Mouse (Mus musculus) cerebellum, postnatal 36 days (tissue): ENCODE measurements around the gene B3galt1.

Source experiments
- DNase-seq, 2 experiments: peaks; one replicate each; pipeline ENCODE4 v3.0.0; 2021 to 2022; ENCODE audit warnings: mixed read lengths in 2 of 2

The B3galt1 gene

DNA sequence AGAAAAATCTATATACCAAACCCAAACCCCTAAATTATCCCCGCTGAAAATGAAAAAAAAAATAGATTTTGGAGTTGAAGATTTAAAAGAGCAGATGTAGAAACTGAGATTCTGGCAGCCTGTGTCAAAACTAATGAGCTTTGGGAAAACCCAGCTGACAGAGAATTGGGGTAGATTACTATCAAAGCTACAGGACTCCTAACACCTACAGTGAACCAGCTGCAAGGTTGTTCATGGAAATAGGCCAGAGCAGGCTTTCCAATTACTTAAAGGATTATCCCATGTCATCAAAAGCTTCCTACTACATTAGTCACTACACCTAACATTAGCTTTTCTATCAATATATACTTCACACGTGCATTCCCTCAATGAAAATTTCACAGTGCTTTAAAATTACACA, 165.1 kb downstream of the B3galt1 start:
- no peak for DNase-seq

DNA sequence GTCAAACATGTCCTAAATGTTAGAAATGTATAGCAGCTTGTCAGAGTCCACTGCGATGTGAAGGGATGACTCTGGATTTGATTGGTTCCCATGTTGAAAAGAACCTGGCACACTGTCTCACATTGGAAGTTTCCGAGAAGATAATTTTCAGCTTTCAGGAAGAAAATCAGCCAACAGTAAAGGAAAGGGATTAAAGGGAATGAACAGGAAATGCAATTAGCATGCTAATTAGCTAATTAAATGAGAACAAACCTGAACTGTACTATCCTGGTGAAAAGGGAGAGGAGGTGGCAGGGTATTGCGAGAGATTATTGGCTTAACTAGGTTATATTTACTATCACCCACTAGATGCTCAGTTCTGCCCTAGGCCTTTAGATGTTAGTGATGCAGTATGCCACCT, 185.9 kb downstream of the B3galt1 start:
- no peak for DNase-seq

DNA sequence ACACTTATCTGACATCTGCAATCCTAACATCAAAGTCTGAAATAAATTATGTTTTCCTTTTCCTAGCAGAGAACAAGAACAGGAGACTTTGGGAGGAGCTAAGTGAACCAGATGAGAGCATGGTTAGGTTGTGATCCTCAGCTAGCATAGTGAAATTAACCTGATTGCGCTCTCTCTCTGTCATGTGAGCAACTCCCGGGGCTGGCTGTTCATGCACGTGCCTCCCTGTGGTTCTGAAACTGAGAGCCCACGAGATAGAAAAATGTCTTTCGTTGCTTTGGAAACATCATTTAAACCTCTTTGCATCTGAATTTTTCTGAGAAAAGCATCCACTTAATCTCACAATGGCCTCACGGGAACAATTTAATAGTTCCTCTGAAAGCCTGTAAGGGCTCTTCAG, 190.8 kb downstream of the B3galt1 start:
- no peak for DNase-seq

DNA sequence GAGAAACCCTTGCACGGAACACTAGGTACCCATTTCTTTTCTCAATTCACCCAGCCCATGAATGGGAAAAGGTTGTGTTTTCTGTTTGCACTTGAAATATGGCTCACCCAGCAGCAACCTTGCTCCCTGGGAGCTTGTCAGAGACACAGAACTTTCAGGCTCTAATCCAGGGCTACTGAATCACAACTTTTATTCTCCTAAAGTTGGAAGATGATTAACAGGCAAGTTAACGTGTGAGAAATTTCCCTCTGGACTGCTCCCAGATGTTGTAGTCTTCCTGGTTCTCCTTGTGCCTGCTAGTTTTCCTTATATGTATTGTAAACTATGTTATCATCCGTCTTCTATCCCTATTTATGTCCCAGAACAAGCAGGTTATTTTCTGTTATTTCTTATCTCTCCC, 221.9 kb downstream of the B3galt1 start:
- no peak for DNase-seq

DNA sequence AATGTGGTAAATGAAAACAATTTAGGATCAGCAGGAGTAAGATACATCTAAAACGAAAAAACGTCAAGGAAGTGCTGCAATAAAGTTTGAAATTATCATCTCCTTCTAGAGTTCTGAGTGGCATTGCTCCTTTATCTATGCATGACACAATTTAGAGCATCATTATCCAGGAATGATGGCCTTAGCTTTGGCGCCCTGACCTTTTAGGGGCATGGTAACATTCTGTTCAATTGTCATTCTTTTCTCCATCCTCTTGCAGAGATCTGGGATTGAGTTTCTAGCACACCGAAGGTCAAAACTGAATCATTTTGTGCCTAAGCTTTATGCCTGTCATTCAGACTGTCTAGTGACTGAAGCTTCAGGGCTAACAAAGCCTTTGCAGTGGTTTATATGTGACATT, 231.9 kb downstream of the B3galt1 start:
- DNase-seq: no peak

DNA sequence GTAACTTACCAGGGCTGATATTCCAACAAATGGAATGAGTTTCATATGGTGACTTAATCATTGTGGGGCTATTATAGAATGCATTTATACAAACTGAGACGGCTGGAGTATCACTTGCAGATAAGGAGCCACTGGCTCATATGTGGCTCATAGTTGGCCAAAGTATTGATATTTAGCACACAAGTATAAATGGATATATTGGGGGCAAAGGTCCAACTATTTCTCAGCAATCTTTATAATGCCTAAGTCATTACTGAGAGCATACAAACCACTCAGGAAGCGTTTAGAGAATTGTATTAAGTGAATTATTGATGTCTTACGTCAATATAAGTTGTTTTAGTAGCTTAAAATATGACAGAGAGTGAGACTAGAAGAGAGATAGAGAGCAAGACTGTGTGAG, 234.3 kb downstream of the B3galt1 start:
- no peak for DNase-seq

DNA sequence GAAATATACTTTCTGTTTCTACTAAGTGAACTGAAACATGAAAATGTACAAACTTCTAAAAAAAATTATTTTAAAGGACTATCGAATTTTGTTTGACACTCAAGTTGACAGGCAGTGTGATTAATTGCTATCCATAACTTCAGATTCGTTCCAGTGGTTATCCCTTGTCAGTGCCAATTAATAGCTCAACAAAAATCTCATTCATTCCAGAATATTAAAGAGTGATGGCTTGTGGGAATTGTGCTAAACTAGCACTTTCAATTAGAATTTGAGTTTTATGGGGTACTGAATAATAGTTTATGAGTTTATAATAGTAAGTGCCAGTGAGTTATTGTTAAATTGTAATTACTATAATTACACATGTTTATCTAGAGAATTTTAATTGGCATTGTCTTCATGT, 250.5 kb downstream of the B3galt1 start:
- DNase-seq: no peak

DNA sequence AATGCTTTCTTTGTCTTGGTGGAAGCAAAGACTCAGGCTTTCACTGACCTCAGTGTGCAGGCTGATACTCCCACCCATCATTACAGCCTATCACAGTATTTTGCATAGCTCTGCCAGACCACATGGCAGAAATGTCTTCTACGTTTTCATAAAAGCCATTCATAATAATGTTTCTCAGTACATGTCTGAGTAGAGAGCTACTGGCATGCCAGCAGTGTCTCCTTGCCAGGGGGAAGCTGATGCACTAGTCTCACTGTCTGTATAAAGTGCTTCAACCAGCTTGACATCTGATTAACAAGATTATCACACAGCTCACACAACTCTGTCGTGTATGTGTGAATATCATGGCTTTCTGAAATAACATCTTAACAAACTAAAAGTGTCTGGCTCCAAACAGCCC, 252.3 kb downstream of the B3galt1 start:
- no peak for DNase-seq

DNA sequence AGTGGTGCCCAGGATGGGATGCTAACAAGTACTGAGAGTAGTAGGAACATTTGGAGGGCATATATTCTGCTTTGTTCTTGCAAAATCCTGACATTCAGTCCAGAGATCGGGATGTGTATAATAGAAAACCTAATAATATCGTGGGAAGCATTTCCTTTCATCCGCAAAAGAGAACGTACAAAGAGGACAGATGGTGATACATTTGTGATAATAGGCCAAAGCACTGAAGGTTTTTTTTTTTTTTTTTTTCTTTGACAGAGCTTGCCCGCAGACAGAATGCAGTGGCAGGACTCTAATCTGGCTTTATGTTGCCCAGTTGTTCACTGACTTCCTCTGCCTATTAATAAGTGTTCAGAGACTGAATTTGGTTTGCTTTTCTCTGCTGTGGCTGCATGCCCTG, 256.7 kb downstream of the B3galt1 start:
- DNase-seq: no peak

DNA sequence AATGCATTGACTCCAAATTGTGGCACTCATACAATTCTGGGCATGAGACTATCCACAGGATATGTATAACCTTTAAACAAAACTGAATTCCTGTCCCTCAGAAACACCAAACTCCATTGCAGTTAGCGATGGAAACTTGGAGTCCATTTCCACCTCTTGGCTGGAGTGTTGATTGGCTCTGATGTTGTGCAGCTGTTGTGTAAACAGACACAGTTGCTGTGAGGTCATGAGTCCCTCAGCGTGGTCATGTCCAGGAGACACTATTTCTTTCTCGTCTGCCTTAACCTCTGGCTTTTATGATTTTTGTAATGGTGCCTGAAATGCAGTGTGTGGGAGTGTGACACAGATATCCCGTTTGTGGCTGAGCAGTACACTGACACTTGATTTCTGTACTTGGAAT, 262.0 kb downstream of the B3galt1 start:
- no peak for DNase-seq

DNA sequence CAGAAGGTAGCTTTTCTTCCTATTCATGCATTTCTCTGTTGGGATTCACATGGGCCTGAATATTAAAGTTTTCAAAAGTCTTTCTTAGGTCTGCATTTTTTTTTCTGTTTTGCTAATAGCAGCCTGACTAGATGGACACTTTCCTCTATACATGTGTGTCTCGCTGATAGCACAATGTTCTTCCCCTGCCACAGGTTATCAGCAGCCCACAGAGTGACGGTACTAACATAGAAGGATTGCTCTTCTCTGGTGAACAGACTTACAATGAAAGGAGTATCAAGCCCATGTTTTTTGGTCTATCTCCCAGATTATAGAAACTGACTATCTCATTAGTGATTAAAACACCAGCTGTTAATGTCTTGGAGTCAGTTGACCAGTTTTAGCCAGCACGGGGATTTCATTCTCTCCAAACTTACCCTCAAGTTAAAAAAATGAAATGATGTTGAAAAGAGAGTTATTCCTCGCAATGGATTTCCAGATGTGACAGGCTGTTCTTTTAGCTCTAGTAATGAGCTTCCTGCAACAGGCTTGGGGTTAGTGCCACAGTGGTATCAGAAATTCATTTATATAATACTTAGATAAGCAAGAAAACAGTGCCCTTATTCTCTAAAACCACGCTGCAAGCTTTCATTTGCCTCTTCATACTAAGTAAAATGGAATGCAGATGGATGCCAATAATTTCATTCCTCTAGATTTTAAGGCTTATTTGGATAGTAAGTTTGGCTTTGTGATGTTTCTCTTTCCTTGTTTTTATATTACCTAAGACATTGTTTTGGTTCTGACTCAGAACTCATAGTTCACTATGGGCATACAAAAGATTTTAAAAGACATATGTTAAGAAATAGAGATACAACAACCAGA, 263.6 kb downstream of the B3galt1 start:
- no peak for DNase-seq

DNA sequence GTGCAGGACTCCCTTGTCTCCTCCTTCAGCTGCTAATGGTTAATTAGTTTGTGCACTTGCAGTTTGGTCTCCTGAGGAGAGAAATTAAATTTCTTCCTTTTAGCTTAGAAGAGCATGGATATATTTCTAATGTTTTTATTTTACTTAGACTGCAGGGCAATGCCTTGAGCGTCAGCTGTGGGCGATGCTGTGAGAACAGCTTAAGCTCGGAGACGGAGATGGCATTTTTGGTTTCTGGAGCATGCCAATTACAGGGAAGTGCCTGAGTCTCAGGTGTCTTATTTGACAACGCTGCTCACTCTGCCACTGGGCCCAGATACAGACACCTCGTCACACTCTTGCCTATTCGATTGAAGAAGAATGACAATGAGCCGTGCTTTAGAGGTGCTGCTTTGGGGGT, 282.1 kb downstream of the B3galt1 start:
- DNase-seq: no peak

DNA sequence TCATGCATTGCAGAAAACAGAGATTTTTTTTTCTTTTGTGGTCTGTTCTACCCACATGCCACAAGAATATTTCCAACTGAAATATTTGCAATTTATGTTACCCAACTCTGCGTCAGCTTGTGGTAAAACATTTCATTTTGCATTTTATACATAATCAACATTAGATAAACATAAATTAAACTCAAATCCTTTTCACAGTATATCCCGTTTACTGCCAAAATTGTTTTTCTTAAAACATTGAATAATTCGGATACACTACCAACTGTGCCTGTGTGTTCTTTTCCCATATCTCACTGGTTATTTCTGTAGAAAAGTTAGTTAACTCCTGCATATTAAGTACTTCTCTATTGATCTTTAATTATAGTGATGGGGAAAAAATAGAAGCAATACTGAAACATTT, 285.1 kb downstream of the B3galt1 start:
- no peak for DNase-seq

DNA sequence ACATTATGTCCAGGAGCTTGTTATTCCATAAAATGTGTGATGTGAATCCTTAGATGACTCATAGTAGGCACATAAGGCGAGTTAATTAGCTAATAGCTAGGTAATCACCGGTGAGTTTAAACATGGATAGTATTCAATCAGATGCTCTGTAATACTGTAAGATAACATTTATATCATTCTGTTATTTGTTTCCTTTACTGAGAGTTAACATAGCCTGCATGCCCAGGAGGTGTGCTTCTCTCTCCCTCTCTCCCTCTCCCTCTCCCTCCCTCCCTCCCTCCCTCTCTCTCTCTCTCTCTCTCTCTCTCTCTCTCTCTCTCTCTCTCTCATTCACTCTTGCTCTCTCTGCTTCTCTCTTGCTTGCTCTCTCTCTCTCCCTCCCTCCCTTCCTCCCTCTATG, 292.7 kb downstream of the B3galt1 start:
- no peak for DNase-seq

DNA sequence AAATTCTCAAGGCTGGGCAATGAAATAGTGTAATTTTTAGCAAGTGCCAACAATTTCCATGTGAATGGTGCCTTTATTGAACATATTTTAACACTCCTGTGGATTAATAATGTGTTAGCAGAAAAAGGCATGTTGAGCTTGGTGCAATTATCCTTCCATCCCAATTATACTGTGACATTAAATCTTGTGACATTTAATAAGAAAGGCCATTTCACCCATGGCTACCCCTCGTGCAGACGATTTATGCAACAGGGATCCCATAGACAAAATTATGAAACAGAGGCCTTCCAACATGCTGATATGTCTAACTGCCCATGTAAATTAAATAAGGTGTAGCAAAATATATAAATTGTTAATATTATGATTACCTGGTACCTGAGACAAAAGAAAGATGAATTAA, 293.3 kb downstream of the B3galt1 start:
- DNase-seq: no peak

DNA sequence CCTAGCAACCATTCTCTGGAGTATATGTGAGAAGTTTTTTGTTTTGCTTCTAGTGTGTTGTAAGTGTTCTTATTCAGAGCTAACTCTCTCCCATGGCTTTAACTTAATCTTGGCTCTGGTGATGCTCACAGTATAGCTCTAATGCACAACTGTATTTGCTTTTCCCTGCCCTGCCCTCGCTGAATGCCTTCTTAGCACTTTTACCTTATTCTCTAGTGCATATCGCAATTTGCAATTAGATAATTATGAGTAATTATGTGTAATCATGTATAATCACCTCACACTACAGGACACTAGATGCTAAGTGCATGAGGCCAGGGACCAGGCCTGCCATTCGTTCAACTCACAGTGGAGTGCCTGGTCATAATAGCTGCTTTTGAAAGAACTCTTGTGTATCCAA, 307.7 kb downstream of the B3galt1 start:
- no peak for DNase-seq

DNA sequence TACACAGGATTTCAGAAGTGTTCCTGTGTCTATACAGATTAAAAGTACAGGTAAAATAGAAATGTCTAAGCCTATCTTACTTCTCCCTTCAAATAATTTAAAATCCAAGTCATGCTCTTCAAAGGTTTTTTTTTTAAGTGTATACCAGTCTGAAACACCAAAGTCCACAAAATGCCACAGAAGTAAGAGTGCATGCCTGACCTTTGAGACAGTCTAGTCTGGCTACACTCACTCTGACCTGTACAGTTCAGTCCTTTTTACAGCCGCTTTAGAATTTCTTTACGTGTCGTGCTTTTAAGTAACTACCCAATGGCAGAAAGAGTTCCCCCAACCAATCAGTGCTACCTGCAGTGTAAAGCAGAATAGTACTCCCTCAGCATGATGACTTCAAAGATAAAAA, 314.2 kb downstream of the B3galt1 start:
- DNase-seq: no peak

DNA sequence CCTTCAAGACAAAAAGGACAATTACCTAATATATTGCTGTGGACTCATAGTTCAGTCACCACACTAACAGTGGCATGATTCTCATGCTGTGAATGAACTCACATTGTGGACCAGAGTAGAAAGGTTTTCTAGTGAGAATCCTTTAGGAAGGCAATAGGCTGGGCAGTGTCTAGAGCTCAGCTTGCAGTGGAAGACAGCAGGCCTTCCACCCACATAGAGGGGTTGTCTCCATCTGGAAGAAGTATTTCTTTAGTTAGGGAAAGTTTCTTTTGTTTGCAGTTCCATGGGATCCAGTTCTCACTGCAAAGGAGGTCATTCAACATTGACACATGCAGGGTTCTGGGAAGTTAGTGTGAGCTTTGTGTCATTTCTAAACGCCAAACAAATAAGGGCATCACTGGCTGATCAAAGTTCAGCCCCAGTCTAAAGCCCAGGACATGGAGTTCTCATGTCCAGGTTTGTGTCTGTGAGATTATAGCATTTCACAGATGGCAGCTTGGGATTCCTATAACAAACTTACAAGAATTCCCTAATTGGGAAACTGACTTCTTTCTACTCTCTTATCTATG, 316.1 kb downstream of the B3galt1 start:
- DNase-seq: no peak

DNA sequence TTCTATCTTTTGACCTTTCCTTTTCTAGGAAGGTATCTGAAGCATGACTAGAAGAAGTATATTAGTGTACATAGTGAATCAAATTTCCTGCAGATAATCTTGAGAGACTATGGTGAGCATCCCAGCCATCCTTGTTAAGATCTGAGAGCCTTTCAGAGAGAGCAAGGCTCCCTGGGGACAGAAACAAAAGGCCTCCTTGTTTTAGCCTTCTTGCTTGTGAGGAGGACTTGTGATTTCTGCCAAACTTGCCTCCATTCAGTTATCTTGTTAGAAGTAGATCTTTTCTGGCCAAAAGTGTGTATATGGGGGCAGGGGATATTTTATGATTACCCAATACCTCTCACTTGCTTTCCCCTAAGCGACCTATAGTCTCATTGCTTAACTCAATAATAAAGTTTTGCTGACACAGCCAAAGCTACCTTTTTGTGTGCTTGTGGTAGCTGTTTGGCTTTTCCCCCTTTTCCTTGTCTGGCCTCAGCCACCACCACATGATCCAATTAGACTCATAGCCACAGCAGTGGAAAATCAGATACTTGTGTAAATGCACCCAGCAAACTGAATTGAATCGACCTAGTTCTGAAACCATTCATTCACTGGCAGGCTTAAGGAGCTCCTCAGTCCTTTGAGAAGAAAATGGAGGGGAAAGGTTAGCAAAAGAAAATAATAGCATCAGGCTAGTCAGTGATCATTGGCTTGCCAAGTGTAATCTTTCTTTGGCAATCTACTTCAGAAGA, 332.5 kb downstream of the B3galt1 start:
- no peak for DNase-seq

DNA sequence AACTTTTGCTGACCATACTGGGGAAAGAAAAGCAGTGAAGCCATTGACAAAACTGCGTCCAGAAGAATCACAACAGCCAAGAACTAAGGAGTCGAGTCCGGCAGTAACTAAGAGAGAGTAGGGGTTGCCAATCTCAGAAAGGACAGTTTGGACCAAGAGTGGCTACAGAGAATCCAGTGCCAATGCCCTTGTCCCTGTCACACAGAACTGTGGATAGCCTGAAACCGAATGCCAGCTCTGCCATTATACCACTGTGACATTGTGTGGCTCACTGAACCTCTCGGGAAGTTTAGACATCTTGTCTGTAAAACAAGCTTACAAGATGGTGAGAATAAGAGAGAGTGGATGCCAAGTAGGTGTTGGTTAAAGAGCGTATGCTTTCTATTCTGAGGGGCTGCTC, 335.9 kb downstream of the B3galt1 start:
- no peak for DNase-seq

DNA sequence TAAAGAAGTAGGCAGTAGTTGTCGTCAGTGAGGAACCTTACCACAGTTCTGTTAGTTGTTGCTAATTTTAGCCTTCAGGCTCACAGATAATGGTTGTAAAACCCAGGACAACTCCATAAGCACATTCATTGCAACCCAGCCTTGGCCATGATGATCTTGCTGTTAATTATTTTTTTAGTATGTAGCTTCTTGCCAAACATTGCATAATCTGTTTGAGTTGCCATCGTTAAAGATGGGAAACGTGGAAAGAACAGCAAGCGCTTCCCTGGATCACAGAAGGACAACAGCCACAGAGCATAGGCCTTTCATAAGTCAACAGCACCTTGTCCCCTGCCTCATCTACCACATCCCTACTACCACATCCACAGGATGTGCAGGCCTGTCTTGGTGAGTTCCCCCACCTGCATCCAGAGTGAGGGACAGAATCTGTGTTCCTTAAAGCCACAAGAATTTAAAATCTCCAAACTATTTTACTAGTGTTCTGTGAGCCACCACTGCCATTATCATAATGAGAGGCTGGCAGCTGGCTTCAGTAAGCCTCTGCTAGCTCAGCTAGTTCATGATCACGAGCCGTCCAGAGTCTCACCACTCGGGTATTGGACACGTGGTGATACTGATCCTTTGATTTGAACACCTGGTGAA, 337.1 kb downstream of the B3galt1 start:
- DNase-seq: no peak

DNA sequence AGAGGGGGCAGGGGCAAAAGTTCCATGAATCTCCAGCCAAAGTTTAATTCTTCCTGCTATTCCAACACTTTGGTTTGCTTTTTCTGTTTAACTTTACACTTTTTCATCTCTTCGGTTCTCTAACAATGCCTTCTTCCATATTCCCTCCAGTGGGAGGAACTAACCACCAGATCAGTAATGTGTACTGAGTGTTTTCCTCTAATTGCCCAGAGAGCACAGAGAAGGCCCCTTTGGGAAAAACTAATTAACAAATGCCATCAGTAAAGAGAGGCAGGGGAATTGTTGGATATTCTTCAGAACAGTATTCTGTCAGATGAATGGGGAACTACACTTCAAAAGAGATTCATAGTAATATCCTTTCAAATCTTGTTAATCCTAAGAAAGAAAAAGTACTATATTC, 338.1 kb downstream of the B3galt1 start:
- DNase-seq: no peak

DNA sequence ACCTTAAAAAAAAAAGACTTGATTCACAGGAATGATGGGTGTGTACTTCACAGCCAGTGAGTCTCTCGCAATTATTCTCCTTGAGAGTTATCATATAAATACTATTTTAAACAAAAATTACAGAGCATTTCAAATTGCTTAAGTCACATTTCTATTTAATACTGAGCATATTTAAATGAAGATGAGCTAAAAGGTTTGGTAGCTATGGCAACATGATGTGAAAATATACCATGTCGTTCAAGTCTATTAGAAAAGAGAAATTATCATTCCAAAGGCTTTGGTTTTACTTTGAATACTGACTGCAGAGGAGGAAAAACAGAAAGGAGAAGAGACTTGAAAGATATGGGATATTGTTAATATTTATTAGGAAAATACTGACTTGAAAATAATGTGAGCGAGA, 366.3 kb downstream of the B3galt1 start:
- DNase-seq: no peak

DNA sequence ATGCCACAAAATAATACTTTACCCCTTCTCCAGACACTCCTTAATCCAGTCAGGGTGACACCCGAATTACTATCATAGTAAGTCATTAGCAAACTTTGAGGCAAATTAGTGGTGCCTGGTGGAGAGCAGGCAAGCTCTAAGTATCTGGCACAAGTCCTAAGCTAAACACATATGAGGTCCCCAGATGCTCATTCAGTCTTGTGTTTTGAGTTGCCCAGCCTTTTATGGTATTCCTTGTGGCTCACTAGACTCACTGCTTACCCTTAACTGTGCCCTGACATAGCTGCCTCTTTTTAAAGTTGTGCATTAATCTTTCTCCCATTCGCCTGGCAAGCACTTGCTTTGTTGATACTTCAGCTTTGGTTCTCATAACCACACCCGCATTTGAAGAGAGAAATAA, 382.7 kb downstream of the B3galt1 start:
- no peak for DNase-seq
